Mouse (Mus musculus): ENCODE measurements around the gene Epb41l4b. TPM values are rescaled to one million over a fixed set of nuclear protein-coding genes. Genes with fewer than 3 reads are reported as not detected.

The Epb41l4b gene
- polyA plus RNA-seq, 1 experiment from 2014 or later = 2.9 TPM

GRCm38 (mm10) chr4:57131839-57132238 is 11.4 kb downstream of the Epb41l4b start:
- H3K9me3 ChIP-seq (ENCODE audit: control insufficient read depth, low read length) = no peaks in the 10 kb centered on the region
- no peak overlapping the region for H3K4me2 ChIP-seq (ENCODE audit: low read depth, severe bottlenecking)
- 87% methylated on average over 10 of the region's 10 CpGs for WGBS
- DNase-seq (ENCODE audit: low spot score) = no peak
- no peaks in the 10 kb centered on the region for H3K36me3 ChIP-seq (ENCODE audit: control insufficient read depth, insufficient read depth, low read length)
- ATAC-seq (ENCODE audit: insufficient number of reproducible peaks, low FRiP score, low TSS enrichment, low read depth) = no peak
- H3K27me3 ChIP-seq (ENCODE audit: control insufficient read depth, insufficient read depth, low read length) = no peaks in the 10 kb centered on the region
- no peaks in the 10 kb centered on the region for H3K4me1 ChIP-seq (ENCODE audit: control insufficient read depth, insufficient read depth, low read length)
- no peak overlapping the region for H3K27ac ChIP-seq (replicated peaks; ENCODE audit: low read depth, low read length)
- H3K4me3 ChIP-seq (ENCODE audit: low read depth, low read length) = no peak overlapping the region
- H3K9ac ChIP-seq (ENCODE audit: low read length) = no peak overlapping the region

GRCm38 (mm10) chr4:57129718-57130515 is 13.3 kb downstream of the Epb41l4b start:
- Histone ChIP-seq H3K4me1 (ENCODE audit: control insufficient read depth, insufficient read depth, low read length) (no peaks in the 10 kb centered on the region), H3K27me3 (ENCODE audit: control insufficient read depth, insufficient read depth, low read length) (no peaks in the 10 kb centered on the region), H3K4me2 (ENCODE audit: low read depth, severe bottlenecking) (no peak overlapping the region), H3K9ac (ENCODE audit: low read length) (no peak overlapping the region), H3K9me3 (ENCODE audit: control insufficient read depth, low read length) (no peaks in the 10 kb centered on the region), H3K27ac (replicated peaks; ENCODE audit: low read depth, low read length) (no peak overlapping the region), H3K4me3 (ENCODE audit: low read depth, low read length) (no peak overlapping the region), H3K36me3 (ENCODE audit: control insufficient read depth, insufficient read depth, low read length) (no peaks in the 10 kb centered on the region)
- ATAC-seq (ENCODE audit: insufficient number of reproducible peaks, low FRiP score, low TSS enrichment, low read depth) = no peak
- WGBS = 69% methylated on average over 11 of the region's 11 CpGs
- no peak for DNase-seq (ENCODE audit: low spot score)

GRCm38 (mm10) chr4:57123003-57123402 is 20.2 kb downstream of the Epb41l4b start:
- no peak overlapping the region for H3K4me3 ChIP-seq (ENCODE audit: low read depth, low read length)
- H3K9ac ChIP-seq (ENCODE audit: low read length) = no peak overlapping the region
- no peaks in the 10 kb centered on the region for H3K4me1 ChIP-seq (ENCODE audit: control insufficient read depth, insufficient read depth, low read length)
- 55% methylated on average over 11 of the region's 11 CpGs for WGBS
- no peaks in the 10 kb centered on the region for H3K36me3 ChIP-seq (ENCODE audit: control insufficient read depth, insufficient read depth, low read length)
- DNase-seq (ENCODE audit: low spot score) (no peak), ATAC-seq (ENCODE audit: insufficient number of reproducible peaks, low FRiP score, low TSS enrichment, low read depth) (no peak)
- no peak overlapping the region for H3K4me2 ChIP-seq (ENCODE audit: low read depth, severe bottlenecking)
- no peaks in the 10 kb centered on the region for H3K27me3 ChIP-seq (ENCODE audit: control insufficient read depth, insufficient read depth, low read length)
- H3K9me3 ChIP-seq (ENCODE audit: control insufficient read depth, low read length) = no peaks in the 10 kb centered on the region
- no peak overlapping the region for H3K27ac ChIP-seq (replicated peaks; ENCODE audit: low read depth, low read length)

- 86% methylated on average over 3 of the region's 3 CpGs for WGBS
- no peak for ATAC-seq (ENCODE audit: insufficient number of reproducible peaks, low FRiP score, low TSS enrichment, low read depth)
Measured at GRCm38 (mm10) chr4:57122166-57122565, 21.1 kb downstream of the Epb41l4b start.

GRCm38 (mm10) chr4:57120563-57120962 is 22.7 kb downstream of the Epb41l4b start:
- H3K4me3 ChIP-seq (ENCODE audit: low read depth, low read length) = no peak overlapping the region
- 43% methylated on average over 2 of the region's 2 CpGs for WGBS
- no peak overlapping the region for H3K27ac ChIP-seq (replicated peaks; ENCODE audit: low read depth, low read length)
- no peaks in the 10 kb centered on the region for H3K4me1 ChIP-seq (ENCODE audit: control insufficient read depth, insufficient read depth, low read length)
- no peaks in the 10 kb centered on the region for H3K27me3 ChIP-seq (ENCODE audit: control insufficient read depth, insufficient read depth, low read length)
- no peaks in the 10 kb centered on the region for H3K9me3 ChIP-seq (ENCODE audit: control insufficient read depth, low read length)
- DNase-seq (ENCODE audit: low spot score) (no peak), ATAC-seq (ENCODE audit: insufficient number of reproducible peaks, low FRiP score, low TSS enrichment, low read depth) (no peak)
- H3K36me3 ChIP-seq (ENCODE audit: control insufficient read depth, insufficient read depth, low read length) = no peaks in the 10 kb centered on the region
- no peak overlapping the region for H3K9ac ChIP-seq (ENCODE audit: low read length)
- no peak overlapping the region for H3K4me2 ChIP-seq (ENCODE audit: low read depth, severe bottlenecking)

More at GRCm38 (mm10) chr4:57122166-57122565, 21.1 kb downstream of the Epb41l4b start:
- DNase-seq (ENCODE audit: low spot score) = no peak
- Histone ChIP-seq H3K4me2 (ENCODE audit: low read depth, severe bottlenecking) (no peak overlapping the region), H3K9me3 (ENCODE audit: control insufficient read depth, low read length) (no peaks in the 10 kb centered on the region), H3K4me3 (ENCODE audit: low read depth, low read length) (no peak overlapping the region), H3K27me3 (ENCODE audit: control insufficient read depth, insufficient read depth, low read length) (no peaks in the 10 kb centered on the region), H3K9ac (ENCODE audit: low read length) (no peak overlapping the region), H3K36me3 (ENCODE audit: control insufficient read depth, insufficient read depth, low read length) (no peaks in the 10 kb centered on the region), H3K4me1 (ENCODE audit: control insufficient read depth, insufficient read depth, low read length) (no peaks in the 10 kb centered on the region), H3K27ac (replicated peaks; ENCODE audit: low read depth, low read length) (no peak overlapping the region)

- no peak overlapping the region for H3K4me3 ChIP-seq (ENCODE audit: low read depth, low read length)
- H3K4me2 ChIP-seq (ENCODE audit: low read depth, severe bottlenecking) = no peak overlapping the region
- ATAC-seq (ENCODE audit: insufficient number of reproducible peaks, low FRiP score, low TSS enrichment, low read depth) (no peak), DNase-seq (ENCODE audit: low spot score) (no peak)
- peaks cover 5% of the 10 kb centered on the region for H3K4me1 ChIP-seq (ENCODE audit: control insufficient read depth, insufficient read depth, low read length)
- no peak overlapping the region for H3K9ac ChIP-seq (ENCODE audit: low read length)
- no peaks in the 10 kb centered on the region for H3K27me3 ChIP-seq (ENCODE audit: control insufficient read depth, insufficient read depth, low read length)
- 91% methylated on average over 6 of the region's 6 CpGs for WGBS
- H3K27ac ChIP-seq (replicated peaks; ENCODE audit: low read depth, low read length) = no peak overlapping the region
- H3K36me3 ChIP-seq (ENCODE audit: control insufficient read depth, insufficient read depth, low read length) = no peaks in the 10 kb centered on the region
- H3K9me3 ChIP-seq (ENCODE audit: control insufficient read depth, low read length) = no peaks in the 10 kb centered on the region
Measured at GRCm38 (mm10) chr4:57119976-57120375, 23.3 kb downstream of the Epb41l4b start.

- Histone ChIP-seq H3K4me1 (ENCODE audit: control insufficient read depth, insufficient read depth, low read length) (peaks cover 12% of the 10 kb centered on the region), H3K9me3 (ENCODE audit: control insufficient read depth, low read length) (no peaks in the 10 kb centered on the region), H3K36me3 (ENCODE audit: control insufficient read depth, insufficient read depth, low read length) (no peaks in the 10 kb centered on the region), H3K27ac (replicated peaks; ENCODE audit: low read depth, low read length) (no peak overlapping the region), H3K9ac (ENCODE audit: low read length) (no peak overlapping the region), H3K27me3 (ENCODE audit: control insufficient read depth, insufficient read depth, low read length) (no peaks in the 10 kb centered on the region), H3K4me3 (ENCODE audit: low read depth, low read length) (no peak overlapping the region), H3K4me2 (ENCODE audit: low read depth, severe bottlenecking) (no peak overlapping the region)
- DNase-seq (ENCODE audit: low spot score) = no peak
- 87% methylated on average over 3 of the region's 3 CpGs for WGBS
- no peak for ATAC-seq (ENCODE audit: insufficient number of reproducible peaks, low FRiP score, low TSS enrichment, low read depth)
Measured at GRCm38 (mm10) chr4:57118883-57119282, 24.4 kb downstream of the Epb41l4b start.

GRCm38 (mm10) chr4:57116278-57116677 is 27.0 kb downstream of the Epb41l4b start:
- ATAC-seq (ENCODE audit: insufficient number of reproducible peaks, low FRiP score, low TSS enrichment, low read depth) = no peak
- WGBS = 85% methylated on average over 6 of the region's 6 CpGs
- H3K36me3 ChIP-seq (ENCODE audit: control insufficient read depth, insufficient read depth, low read length) = no peaks in the 10 kb centered on the region
- DNase-seq (ENCODE audit: low spot score) = no peak
- no peaks in the 10 kb centered on the region for H3K9me3 ChIP-seq (ENCODE audit: control insufficient read depth, low read length)
- H3K4me1 ChIP-seq (ENCODE audit: control insufficient read depth, insufficient read depth, low read length) = peaks cover 13% of the 10 kb centered on the region
- H3K27me3 ChIP-seq (ENCODE audit: control insufficient read depth, insufficient read depth, low read length) = no peaks in the 10 kb centered on the region
- H3K4me3 ChIP-seq (ENCODE audit: low read depth, low read length) = no peak overlapping the region
- no peak overlapping the region for H3K9ac ChIP-seq (ENCODE audit: low read length)
- no peak overlapping the region for H3K4me2 ChIP-seq (ENCODE audit: low read depth, severe bottlenecking)
- no peak overlapping the region for H3K27ac ChIP-seq (replicated peaks; ENCODE audit: low read depth, low read length)

Measured in limb, embryonic 11.5 days (tissue).